Mouse (Mus musculus) heart, postnatal 0 days (tissue): Measurements from ENCODE around the gene Lix1. TPM values are rescaled to one million over a fixed set of nuclear protein-coding genes. Genes with fewer than 3 reads are reported as not detected.
"Not testable (repeated sequence)": the region's sequence is repeated elsewhere in the genome, so short reads cannot be mapped to it uniquely, and the experiment has no call there.

ENCODE experiments used
- ATAC-seq: fragments of 200-750 bp; cut with Nextera tagmentation; 2 replicates; pipeline ENCODE4 v1.8.0; 2017; ENCODE audit warnings: low read depth, moderate number of reproducible peaks, moderate library complexity; ENCODE audit not compliant: insufficient read depth
- DNase-seq: peaks from one replicate; pipeline ENCODE4 v3.0.0-alpha.2; 2016; ENCODE audit warnings: low spot score
- H3K27ac ChIP-seq: fragments of 300-500 bp; sonication (generic); 2 replicates; pipeline ENCODE4 v1.5.1; 2014; ENCODE audit warnings: low read depth, mild to moderate bottlenecking
- H3K27me3 ChIP-seq: fragments of 300-500 bp; sonication (generic); 2 replicates; pipeline ENCODE4 v1.6.1; 2014; ENCODE audit warnings: low read length, mixed read lengths; ENCODE audit not compliant: control insufficient read depth, insufficient read depth
- H3K36me3 ChIP-seq: fragments of 300-500 bp; sonication (generic); replicated peaks from 2 replicates; pipeline ENCODE4 v1.6.1; 2014; ENCODE audit warnings: low read length, mixed read lengths; ENCODE audit not compliant: control insufficient read depth, insufficient read depth
- H3K4me1 ChIP-seq: fragments of 300-500 bp; sonication (generic); 2 replicates; pipeline ENCODE4 v1.6.1; 2014; ENCODE audit warnings: antibody characterized with exemption; ENCODE audit not compliant: control insufficient read depth, insufficient read depth
- H3K4me2 ChIP-seq: fragments of 300-500 bp; sonication (generic); 2 replicates; pipeline ENCODE4 v1.6.1; 2014; ENCODE audit warnings: low read depth, mild to moderate bottlenecking, low read length, moderate library complexity
- H3K4me3 ChIP-seq: fragments of 300-500 bp; sonication (generic); 2 replicates; pipeline ENCODE4 v1.5.1; 2014; ENCODE audit warnings: low read depth, low read length
- H3K9ac ChIP-seq: fragments of 300-500 bp; sonication (generic); replicated peaks from 2 replicates; pipeline ENCODE4 v1.6.1; 2014; ENCODE audit warnings: low read depth, low read length, mixed read lengths
- H3K9me3 ChIP-seq: fragments of 300-500 bp; sonication (generic); replicated peaks from 2 replicates; pipeline ENCODE4 v1.6.1; 2016; ENCODE audit warnings: low read length; ENCODE audit not compliant: control insufficient read depth
- CTCF ChIP-seq: IDR thresholded peaks from 2 replicates; pipeline ENCODE4 v1.5.1; 2016; ENCODE audit warnings: antibody characterized with exemption, control low read depth, low read depth
- EP300 ChIP-seq: IDR thresholded peaks from 2 replicates; pipeline ENCODE4 v1.6.1; 2016; ENCODE audit warnings: antibody characterized with exemption, low read depth
- WGBS: fragments of 180-500 bp; shearing (Covaris S2); extraction: QIAGEN DNeasy Blood & Tissue Kit; methylation state at CpG from one replicate; pipeline ENCODE4 v1.1.7; 2014; 5-methylcytosine and 5-hydroxymethylcytosine counted together
- polyA plus RNA-seq: library from polyadenylated mRNA; unstranded; fragments of >200 nt; fragmentation: Nextera tagmentation; extraction: Ambion mirVana; gene quantifications from 2 replicates; pipeline ENCODE4 v1.2.1, GENCODE M21; 2015
- total RNA-seq: library from RNA; depleted of rRNA; stranded (reverse); fragments of >200 nt; gene quantifications from 2 replicates; pipeline ENCODE4 v1.2.3, GENCODE M21; 2014; ENCODE audit warnings: low replicate concordance

Gene Lix1
- total and polyA plus RNA-seq, 2 experiments from 2014 or later = 2.1 to 6.9 TPM

GRCm38 (mm10) chr17:17490820-17491621, 88.5 kb downstream of the Lix1 start:
- Histone ChIP-seq H3K27ac (no peak overlapping the region), H3K4me3 (no peak overlapping the region), H3K4me2 (no peak overlapping the region), H3K4me1 (no peaks in the 10 kb centered on the region), H3K27me3 (no peaks in the 10 kb centered on the region), H3K9ac (no peak overlapping the region), H3K36me3 (no peaks in the 10 kb centered on the region), H3K9me3 (no peaks in the 10 kb centered on the region)
- 40% methylated on average over 14 of the region's 15 CpGs for WGBS
- ATAC-seq (0 out of 2 replicates have a peak, but pooled peaks have one; percentile 11), DNase-seq (no peak)
- TF ChIP-seq EP300 = no peak
- no peak for TF ChIP-seq CTCF

DNA sequence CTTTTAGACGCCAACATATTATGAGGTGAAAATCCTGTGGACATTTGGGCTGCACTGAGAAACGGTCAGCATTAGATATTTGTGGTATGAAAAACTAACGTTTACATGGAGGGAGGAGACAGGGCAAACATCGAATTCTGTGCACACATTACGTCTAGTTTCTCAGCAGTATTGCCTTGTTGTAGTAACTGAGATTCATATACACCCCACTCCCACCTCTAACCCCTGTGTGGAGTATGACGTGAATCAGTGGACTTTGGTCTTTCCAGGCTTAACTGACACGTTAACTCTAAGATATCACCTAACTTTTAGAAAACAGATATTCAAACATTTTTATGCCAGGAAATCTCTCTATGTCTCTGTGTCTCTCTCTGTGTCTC, 89.1 kb downstream of the Lix1 start:
- DNase-seq (no peak), ATAC-seq (no peak)
- H3K36me3 ChIP-seq = no peaks in the 10 kb centered on the region
- 67% methylated on average over 7 of the region's 7 CpGs for WGBS
- H3K4me2 ChIP-seq = no peak overlapping the region
- H3K4me3 ChIP-seq = no peak overlapping the region
- H3K27ac ChIP-seq = no peak overlapping the region
- TF ChIP-seq EP300 (no peak), CTCF (no peak)
- no peak overlapping the region for H3K9ac ChIP-seq
- H3K9me3 ChIP-seq = no peaks in the 10 kb centered on the region
- no peaks in the 10 kb centered on the region for H3K27me3 ChIP-seq
- H3K4me1 ChIP-seq = no peaks in the 10 kb centered on the region

GRCm38 (mm10) chr17:17492116-17492515, 89.6 kb downstream of the Lix1 start:
- WGBS = 82% methylated on average over 8 of the region's 8 CpGs
- Histone ChIP-seq H3K4me3 (no peak overlapping the region), H3K27me3 (no peaks in the 10 kb centered on the region), H3K4me2 (no peak overlapping the region), H3K9ac (no peak overlapping the region), H3K9me3 (no peaks in the 10 kb centered on the region), H3K4me1 (no peaks in the 10 kb centered on the region), H3K36me3 (no peaks in the 10 kb centered on the region), H3K27ac (no peak overlapping the region)
- no peak for DNase-seq
- no peak for ATAC-seq
- TF ChIP-seq CTCF (no peak), EP300 (no peak)

DNA sequence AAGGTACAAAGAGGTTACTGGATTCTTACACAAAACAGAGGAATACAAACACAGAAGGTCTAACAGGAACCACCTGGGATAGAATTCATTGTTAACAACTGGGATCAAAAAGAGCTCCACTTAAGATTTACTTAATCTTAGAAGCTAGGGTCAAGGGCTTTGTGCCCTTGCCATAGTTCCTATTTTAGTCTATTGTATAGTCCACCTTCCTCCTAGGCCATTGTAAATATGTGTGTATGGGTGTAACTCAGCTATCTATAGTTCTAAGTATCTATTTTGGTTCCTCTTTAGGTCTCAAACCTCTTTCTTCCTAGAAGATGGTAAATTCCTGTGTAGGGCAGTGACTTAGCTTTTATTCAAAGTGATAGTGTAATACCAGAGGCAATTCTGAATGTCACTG, 93.8 kb downstream of the Lix1 start:
- H3K4me2 ChIP-seq, H3K36me3 ChIP-seq, H3K4me1 ChIP-seq, H3K27ac ChIP-seq, H3K9ac ChIP-seq, H3K4me3 ChIP-seq, DNase-seq, H3K9me3 ChIP-seq, H3K27me3 ChIP-seq, ATAC-seq: not testable (repeated sequence)

- Histone ChIP-seq H3K27ac (no peak overlapping the region), H3K36me3 (no peaks in the 10 kb centered on the region), H3K4me3 (no peak overlapping the region), H3K9me3 (no peaks in the 10 kb centered on the region), H3K4me1 (peaks cover 7% of the 10 kb centered on the region; the same call in 1 of the 2 replicates), H3K4me2 (no peak overlapping the region), H3K9ac (no peak overlapping the region), H3K27me3 (no peaks in the 10 kb centered on the region)
- WGBS = 75% methylated on average over 7 of the region's 7 CpGs
- DNase-seq (no peak), ATAC-seq (no peak)
- TF ChIP-seq EP300 = no peak
- no peak for TF ChIP-seq CTCF
Measured at GRCm38 (mm10) chr17:17496730-17497129, 94.3 kb downstream of the Lix1 start.

DNA sequence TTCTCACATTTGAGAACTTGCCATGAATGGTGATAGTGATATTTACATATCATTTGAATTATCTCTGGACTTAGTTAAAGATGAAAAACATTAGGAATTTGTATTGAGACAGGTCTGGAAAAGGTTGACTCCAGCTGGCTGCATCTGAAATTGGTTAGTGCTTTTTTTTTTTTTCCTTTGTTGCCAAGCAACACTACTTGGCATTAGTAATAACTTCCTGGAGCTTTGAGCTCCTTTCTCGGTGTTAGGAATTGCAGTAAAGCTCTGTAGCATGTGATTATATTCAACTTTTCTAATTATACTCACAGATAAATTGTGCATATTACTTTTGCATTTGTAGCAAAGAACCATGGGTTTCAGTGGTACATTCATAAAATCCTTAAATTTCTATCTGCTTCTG, 96.4 kb downstream of the Lix1 start:
- H3K9me3 ChIP-seq = no peaks in the 10 kb centered on the region
- no peak for DNase-seq
- H3K27ac ChIP-seq = no peak overlapping the region
- H3K4me1 ChIP-seq = peaks cover 7% of the 10 kb centered on the region; the same call in 1 of the 2 replicates
- no peak overlapping the region for H3K9ac ChIP-seq
- ATAC-seq = no peak
- no peaks in the 10 kb centered on the region for H3K36me3 ChIP-seq
- 12% methylated on average over 1 of the region's 1 CpGs for WGBS
- no peaks in the 10 kb centered on the region for H3K27me3 ChIP-seq
- H3K4me2 ChIP-seq = no peak overlapping the region
- no peak overlapping the region for H3K4me3 ChIP-seq
- TF ChIP-seq CTCF (no peak), EP300 (no peak)
